Mouse (Mus musculus) cerebellum, adult 9-10 months (tissue): ENCODE results near the gene Ccnd1.
"Not testable (repeated sequence)": the region's sequence is repeated elsewhere in the genome, so short reads cannot be mapped to it uniquely, and the experiment has no call there.

Experiments
- DNase-seq: peaks from one replicate; pipeline ENCODE4 v3.0.0; 2022

The Ccnd1 gene

GRCm38 (mm10) chr7:144906708-144907397 is 32.9 kb downstream of the Ccnd1 start:
- peak; percentile 56 for DNase-seq

- DNase-seq, result not testable (repeated sequence)
Observed at GRCm38 (mm10) chr7:144905514-144905913, 34.2 kb downstream of the Ccnd1 start.

- no peak for DNase-seq
Observed at GRCm38 (mm10) chr7:144898506-144898905, 41.2 kb downstream of the Ccnd1 start.

GRCm38 (mm10) chr7:144896294-144897218 is 43.2 kb downstream of the Ccnd1 start, which contains the start of gene Fgf15:
Gene Fgf15 (plus strand): TSS chr7:144896531.
- DNase-seq, result no peak

GRCm38 (mm10) chr7:144895305-144896111 is 44.2 kb downstream of the Ccnd1 start:
- peak; percentile 70 for DNase-seq

- no peak for DNase-seq
Observed at GRCm38 (mm10) chr7:144894706-144895105, 45.0 kb downstream of the Ccnd1 start.

GRCm38 (mm10) chr7:144894191-144894590 is 45.5 kb downstream of the Ccnd1 start:
- DNase-seq, result peak; percentile 24

- no peak for DNase-seq
Observed at GRCm38 (mm10) chr7:144892322-144892721, 47.4 kb downstream of the Ccnd1 start.

- DNase-seq, result no peak
Observed at GRCm38 (mm10) chr7:144891863-144892262, 47.9 kb downstream of the Ccnd1 start.

- not testable (repeated sequence) for DNase-seq
Observed at GRCm38 (mm10) chr7:144890661-144891060, 49.1 kb downstream of the Ccnd1 start.

- no peak for DNase-seq
Observed at GRCm38 (mm10) chr7:144888564-144889299, 51.0 kb downstream of the Ccnd1 start.

- DNase-seq, result no peak
Observed at GRCm38 (mm10) chr7:144887672-144888071, 52.1 kb downstream of the Ccnd1 start.

- DNase-seq, result no peak
Observed at GRCm38 (mm10) chr7:144883106-144883505, 56.6 kb downstream of the Ccnd1 start.
